Mouse (Mus musculus): ENCODE data around the gene Sh3d21. TPM values are rescaled to one million over a fixed set of nuclear protein-coding genes. Genes with fewer than 3 reads are reported as not detected.

The Sh3d21 gene
- 0.55 and 1.0 TPM in 2 replicates for polyA plus RNA-seq (2015; fragmentation: Nextera tagmentation; extraction: Ambion mirVana)

GRCm38 (mm10) chr4:126163067-126163659 lies at the start of gene Sh3d21:
TSS of gene Sh3d21 (minus strand) at chr4:126163491.
- Histone ChIP-seq H3K27ac (no peak within 1 kb of the TSS), H3K4me1 (replicated peaks) (peaks cover 13% of the 10 kb centered on the region), H3K36me3 (peaks cover 25% of the 10 kb centered on the region), H3K9ac (replicated peaks) (peak within 1 kb of the TSS; percentile 71), H3K4me2 (replicated peaks) (peak within 1 kb of the TSS; percentile 86), H3K9me3 (no peaks in the 10 kb centered on the region), H3K27me3 (no peaks in the 10 kb centered on the region), H3K4me3 (replicated peaks) (peak within 1 kb of the TSS; percentile 47)
- 8% methylated on average over 22 of the region's 22 CpGs for WGBS
- no peak; the same call in 1 of the 2 replicates for ATAC-seq

GRCm38 (mm10) chr4:126207081-126207480 lies 43.8 kb upstream of the Sh3d21 start:
- Histone ChIP-seq H3K4me1 (replicated peaks) (no peaks in the 10 kb centered on the region; the same call in 1 of the 2 replicates), H3K9me3 (no peaks in the 10 kb centered on the region), H3K27me3 (no peaks in the 10 kb centered on the region), H3K9ac (replicated peaks) (no peak overlapping the region), H3K4me2 (replicated peaks) (no peak overlapping the region), H3K4me3 (replicated peaks) (no peak overlapping the region), H3K27ac (no peak overlapping the region), H3K36me3 (no peaks in the 10 kb centered on the region)
- WGBS = 67% methylated on average over 6 of the region's 6 CpGs
- no peak for ATAC-seq

GRCm38 (mm10) chr4:126205386-126205785 lies 42.1 kb upstream of the Sh3d21 start:
- no peaks in the 10 kb centered on the region for H3K9me3 ChIP-seq
- no peak overlapping the region for H3K4me2 ChIP-seq (replicated peaks)
- H3K4me1 ChIP-seq (replicated peaks) = peaks cover 13% of the 10 kb centered on the region
- H3K27ac ChIP-seq = no peak overlapping the region
- no peaks in the 10 kb centered on the region for H3K36me3 ChIP-seq
- 76% methylated on average over 1 of the region's 1 CpGs for WGBS
- H3K9ac ChIP-seq (replicated peaks) = no peak overlapping the region
- no peak overlapping the region for H3K4me3 ChIP-seq (replicated peaks)
- no peak for ATAC-seq
- no peaks in the 10 kb centered on the region for H3K27me3 ChIP-seq

- WGBS = 90% methylated on average over 12 of the region's 12 CpGs
- no peaks in the 10 kb centered on the region for H3K9me3 ChIP-seq
- H3K27ac ChIP-seq = no peak overlapping the region
- H3K36me3 ChIP-seq = no peaks in the 10 kb centered on the region
- no peak overlapping the region for H3K9ac ChIP-seq (replicated peaks)
- no peaks in the 10 kb centered on the region for H3K27me3 ChIP-seq
- no peak overlapping the region for H3K4me3 ChIP-seq (replicated peaks)
- ATAC-seq = no peak
- peaks cover 20% of the 10 kb centered on the region for H3K4me1 ChIP-seq (replicated peaks)
- no peak overlapping the region for H3K4me2 ChIP-seq (replicated peaks)
Measured at GRCm38 (mm10) chr4:126204661-126205230, 41.5 kb upstream of the Sh3d21 start.

- no peaks in the 10 kb centered on the region for H3K9me3 ChIP-seq
- no peak overlapping the region for H3K4me2 ChIP-seq (replicated peaks)
- no peak for ATAC-seq
- H3K27me3 ChIP-seq = no peaks in the 10 kb centered on the region
- H3K9ac ChIP-seq (replicated peaks) = no peak overlapping the region
- WGBS = 87% methylated on average over 8 of the region's 8 CpGs
- no peak overlapping the region for H3K27ac ChIP-seq
- H3K36me3 ChIP-seq = no peaks in the 10 kb centered on the region
- H3K4me1 ChIP-seq (replicated peaks) = peaks cover 27% of the 10 kb centered on the region
- no peak overlapping the region for H3K4me3 ChIP-seq (replicated peaks)
Measured at GRCm38 (mm10) chr4:126204016-126204415, 40.7 kb upstream of the Sh3d21 start.

- Histone ChIP-seq H3K4me3 (replicated peaks) (peak overlapping the region; percentile 70), H3K27ac (peak overlapping the region; percentile 95), H3K4me1 (replicated peaks) (peaks cover 32% of the 10 kb centered on the region), H3K36me3 (no peaks in the 10 kb centered on the region), H3K9ac (replicated peaks) (peak overlapping the region; percentile 85), H3K27me3 (no peaks in the 10 kb centered on the region), H3K9me3 (no peaks in the 10 kb centered on the region), H3K4me2 (replicated peaks) (peak overlapping the region; percentile 57)
- 76% methylated on average over 10 of the region's 10 CpGs for WGBS
- ATAC-seq = no peak
Measured at GRCm38 (mm10) chr4:126203336-126203895, 40.1 kb upstream of the Sh3d21 start.

GRCm38 (mm10) chr4:126202303-126203181 lies 39.3 kb upstream of the Sh3d21 start, which contains the start of gene Thrap3:
TSS of gene Thrap3 (minus strand) at chr4:126202760.
- H3K4me3 ChIP-seq (replicated peaks) = peak within 1 kb of the TSS; percentile 70
- H3K27me3 ChIP-seq = no peaks in the 10 kb centered on the region
- no peaks in the 10 kb centered on the region for H3K9me3 ChIP-seq
- peaks cover 37% of the 10 kb centered on the region for H3K4me1 ChIP-seq (replicated peaks)
- peak; percentile 100 for ATAC-seq
- peak within 1 kb of the TSS; percentile 86 for H3K4me2 ChIP-seq (replicated peaks)
- no peaks in the 10 kb centered on the region for H3K36me3 ChIP-seq
- H3K27ac ChIP-seq = peak within 1 kb of the TSS; percentile 95
- peak within 1 kb of the TSS; percentile 85 for H3K9ac ChIP-seq (replicated peaks)
- under 1% methylated on average over 66 of the region's 75 CpGs for WGBS

GRCm38 (mm10) chr4:126201514-126202302 lies 38.4 kb upstream of the Sh3d21 start:
- Histone ChIP-seq H3K36me3 (no peaks in the 10 kb centered on the region), H3K27me3 (no peaks in the 10 kb centered on the region), H3K4me1 (replicated peaks) (peaks cover 39% of the 10 kb centered on the region), H3K9me3 (no peaks in the 10 kb centered on the region), H3K4me2 (replicated peaks) (peak overlapping the region; percentile 86), H3K27ac (peak overlapping the region; percentile 95), H3K4me3 (replicated peaks) (peak overlapping the region; percentile 70), H3K9ac (replicated peaks) (peak overlapping the region; percentile 85)
- no peak for ATAC-seq
- under 1% methylated on average over 28 of the region's 28 CpGs for WGBS

GRCm38 (mm10) chr4:126200656-126201055 lies 37.4 kb upstream of the Sh3d21 start:
- Histone ChIP-seq H3K4me1 (replicated peaks) (peaks cover 39% of the 10 kb centered on the region), H3K4me2 (replicated peaks) (peak overlapping the region; percentile 86), H3K9ac (replicated peaks) (peak overlapping the region; percentile 85), H3K27me3 (no peaks in the 10 kb centered on the region), H3K9me3 (no peaks in the 10 kb centered on the region), H3K4me3 (replicated peaks) (peak overlapping the region; percentile 70), H3K36me3 (no peaks in the 10 kb centered on the region), H3K27ac (no peak overlapping the region)
- WGBS = 78% methylated on average over 2 of the region's 2 CpGs
- no peak for ATAC-seq

- peak overlapping the region; percentile 70 for H3K4me3 ChIP-seq (replicated peaks)
- WGBS = 73% methylated on average over 1 of the region's 1 CpGs
- H3K4me2 ChIP-seq (replicated peaks) = peak overlapping the region; percentile 86
- peaks cover 39% of the 10 kb centered on the region for H3K4me1 ChIP-seq (replicated peaks)
- ATAC-seq = no peak
- no peaks in the 10 kb centered on the region for H3K9me3 ChIP-seq
- H3K36me3 ChIP-seq = no peaks in the 10 kb centered on the region
- no peak overlapping the region for H3K27ac ChIP-seq
- no peaks in the 10 kb centered on the region for H3K27me3 ChIP-seq
- peak overlapping the region; percentile 85; the same call in 1 of the 2 replicates for H3K9ac ChIP-seq (replicated peaks)
Measured at GRCm38 (mm10) chr4:126200036-126200435, 36.7 kb upstream of the Sh3d21 start.

- Histone ChIP-seq H3K36me3 (no peaks in the 10 kb centered on the region), H3K4me2 (replicated peaks) (peak overlapping the region; percentile 86; the same call in 1 of the 2 replicates), H3K27ac (no peak overlapping the region), H3K4me1 (replicated peaks) (peaks cover 39% of the 10 kb centered on the region), H3K9me3 (no peaks in the 10 kb centered on the region), H3K4me3 (replicated peaks) (no peak overlapping the region), H3K27me3 (no peaks in the 10 kb centered on the region), H3K9ac (replicated peaks) (no peak overlapping the region)
- ATAC-seq = no peak
- 90% methylated on average over 6 of the region's 6 CpGs for WGBS
Measured at GRCm38 (mm10) chr4:126199556-126199955, 36.3 kb upstream of the Sh3d21 start.
